Mouse (Mus musculus) kidney, embryonic 14.5 days (tissue): ENCODE results near the gene Tlcd2. TPM values are rescaled to one million over a fixed set of nuclear protein-coding genes. Genes with fewer than 3 reads are reported as not detected.

Experiments
- ATAC-seq: fragments of 200-750 bp; cut with Nextera tagmentation; 2 replicates; pipeline ENCODE4 v1.8.0; 2017; ENCODE audit warnings: moderate number of reproducible peaks, mild to moderate bottlenecking, moderate TSS enrichment, moderate library complexity; ENCODE audit not compliant: low FRiP score, low TSS enrichment
- H3K27ac ChIP-seq: fragments of 300-500 bp; sonication (generic); 2 replicates; pipeline ENCODE4 v1.5.1; 2014; ENCODE audit warnings: low read depth, mild to moderate bottlenecking, low read length, moderate library complexity, mixed read lengths
- H3K27me3 ChIP-seq: fragments of 300-500 bp; sonication (generic); 2 replicates; pipeline ENCODE4 v1.6.1; 2014; ENCODE audit warnings: mild to moderate bottlenecking, low read length; ENCODE audit not compliant: control insufficient read depth, insufficient read depth
- H3K36me3 ChIP-seq: fragments of 300-500 bp; sonication (generic); 2 replicates; pipeline ENCODE4 v1.6.1; 2014; ENCODE audit warnings: low read length, mixed read lengths; ENCODE audit not compliant: control insufficient read depth, insufficient read depth
- H3K4me1 ChIP-seq: fragments of 300-500 bp; sonication (generic); 2 replicates; pipeline ENCODE4 v1.6.1; 2014; ENCODE audit warnings: low read length, mixed read lengths; ENCODE audit not compliant: control insufficient read depth, insufficient read depth
- H3K4me2 ChIP-seq: fragments of 300-500 bp; sonication (generic); replicated peaks from 2 replicates; pipeline ENCODE4 v1.6.1; 2014; ENCODE audit warnings: low read depth, mild to moderate bottlenecking, low read length
- H3K4me3 ChIP-seq: fragments of 300-500 bp; sonication (generic); 2 replicates; pipeline ENCODE4 v1.5.1; 2014; ENCODE audit warnings: mild to moderate bottlenecking, low read length
- H3K9ac ChIP-seq: fragments of 300-500 bp; sonication (generic); 2 replicates; pipeline ENCODE4 v1.6.1; 2014; ENCODE audit warnings: low read depth, mild to moderate bottlenecking, low read length, moderate library complexity
- H3K9me3 ChIP-seq: fragments of 300-500 bp; sonication (generic); 2 replicates; pipeline ENCODE4 v1.6.1; 2016; ENCODE audit warnings: low read length; ENCODE audit not compliant: control insufficient read depth
- WGBS: fragments of 180-500 bp; shearing (Covaris S2); extraction: QIAGEN DNeasy Blood & Tissue Kit; methylation state at CpG from one replicate; pipeline ENCODE4 v1.1.7; 2014; 5-methylcytosine and 5-hydroxymethylcytosine counted together
- polyA plus RNA-seq: library from polyadenylated mRNA; unstranded; fragments of >200 nt; fragmentation: Nextera tagmentation; extraction: Ambion mirVana; gene quantifications from 2 replicates; pipeline ENCODE4 v1.2.1, GENCODE M21; 2014

The Tlcd2 gene
- polyA plus RNA-seq, 1 experiment from 2014 or later, result 20.7 TPM

- WGBS, result 83% methylated on average over 7 of the region's 7 CpGs
- no peak for ATAC-seq
Measured at GRCm38 (mm10) chr11:75441034-75441433, 20.5 kb upstream of the Tlcd2 start.

GRCm38 (mm10) chr11:75441601-75442000, 19.9 kb upstream of the Tlcd2 start:
- Histone ChIP-seq H3K9me3 (no peaks in the 10 kb centered on the region), H3K36me3 (peaks cover 6% of the 10 kb centered on the region; the same call in 1 of the 2 replicates), H3K27me3 (no peaks in the 10 kb centered on the region), H3K4me1 (no peaks in the 10 kb centered on the region), H3K27ac (no peak overlapping the region), H3K4me3 (no peak overlapping the region), H3K9ac (no peak overlapping the region), H3K4me2 (no peak overlapping the region)
- 91% methylated on average over 16 of the region's 16 CpGs for WGBS
- no peak for ATAC-seq

More at GRCm38 (mm10) chr11:75441034-75441433, 20.5 kb upstream of the Tlcd2 start:
- H3K4me3 ChIP-seq, result no peak overlapping the region
- H3K9ac ChIP-seq, result no peak overlapping the region
- no peaks in the 10 kb centered on the region for H3K4me1 ChIP-seq
- no peak overlapping the region for H3K27ac ChIP-seq
- H3K36me3 ChIP-seq, result peaks cover 3% of the 10 kb centered on the region; the same call in 1 of the 2 replicates
- H3K27me3 ChIP-seq, result no peaks in the 10 kb centered on the region
- no peak overlapping the region for H3K4me2 ChIP-seq
- no peaks in the 10 kb centered on the region for H3K9me3 ChIP-seq

- 32% methylated on average over 8 of the region's 8 CpGs for WGBS
- H3K4me3 ChIP-seq, result no peak overlapping the region
- no peak overlapping the region for H3K27ac ChIP-seq
- no peaks in the 10 kb centered on the region for H3K9me3 ChIP-seq
- no peak overlapping the region for H3K9ac ChIP-seq
- H3K4me2 ChIP-seq, result no peak overlapping the region
- H3K27me3 ChIP-seq, result no peaks in the 10 kb centered on the region
- peak; percentile 55; the same call in 1 of the 2 replicates for ATAC-seq
- no peaks in the 10 kb centered on the region for H3K4me1 ChIP-seq
- H3K36me3 ChIP-seq, result peaks cover 17% of the 10 kb centered on the region
Measured at GRCm38 (mm10) chr11:75443711-75444110, 17.8 kb upstream of the Tlcd2 start.

- Histone ChIP-seq H3K4me2 (no peak overlapping the region), H3K9me3 (no peaks in the 10 kb centered on the region), H3K9ac (no peak overlapping the region), H3K36me3 (peaks cover 26% of the 10 kb centered on the region), H3K27ac (no peak overlapping the region), H3K4me1 (0 out of 2 replicates have a peak, but pooled peaks cover 2% of the 10 kb centered on the region), H3K27me3 (no peaks in the 10 kb centered on the region), H3K4me3 (no peak overlapping the region)
- 87% methylated on average over 3 of the region's 3 CpGs for WGBS
- no peak for ATAC-seq
Measured at GRCm38 (mm10) chr11:75448575-75448974, 12.9 kb upstream of the Tlcd2 start.

GRCm38 (mm10) chr11:75449695-75450094, 11.8 kb upstream of the Tlcd2 start:
- Histone ChIP-seq H3K4me1 (peaks cover 9% of the 10 kb centered on the region; the same call in 1 of the 2 replicates), H3K27ac (no peak overlapping the region), H3K9me3 (no peaks in the 10 kb centered on the region), H3K9ac (no peak overlapping the region), H3K36me3 (peaks cover 26% of the 10 kb centered on the region), H3K4me3 (no peak overlapping the region), H3K4me2 (no peak overlapping the region), H3K27me3 (no peaks in the 10 kb centered on the region)
- ATAC-seq, result no peak
- WGBS, result 84% methylated on average over 7 of the region's 7 CpGs

- Histone ChIP-seq H3K36me3 (peaks cover 26% of the 10 kb centered on the region), H3K27ac (no peak overlapping the region), H3K4me3 (no peak overlapping the region), H3K4me2 (no peak overlapping the region), H3K9ac (no peak overlapping the region), H3K9me3 (no peaks in the 10 kb centered on the region), H3K4me1 (peaks cover 12% of the 10 kb centered on the region; the same call in 1 of the 2 replicates), H3K27me3 (no peaks in the 10 kb centered on the region)
- ATAC-seq, result no peak
- WGBS, result 88% methylated on average over 8 of the region's 8 CpGs
Measured at GRCm38 (mm10) chr11:75450304-75450908, 11.1 kb upstream of the Tlcd2 start.

GRCm38 (mm10) chr11:75450936-75451335, 10.6 kb upstream of the Tlcd2 start:
- WGBS, result 85% methylated on average over 15 of the region's 15 CpGs
- no peak overlapping the region for H3K4me2 ChIP-seq

GRCm38 (mm10) chr11:75452081-75452480, 9.4 kb upstream of the Tlcd2 start:
- Histone ChIP-seq H3K27me3 (no peaks in the 10 kb centered on the region), H3K4me3 (no peak overlapping the region), H3K9ac (no peak overlapping the region), H3K36me3 (peaks cover 20% of the 10 kb centered on the region; the same call in 1 of the 2 replicates), H3K27ac (no peak overlapping the region), H3K4me1 (peaks cover 12% of the 10 kb centered on the region; the same call in 1 of the 2 replicates), H3K4me2 (no peak overlapping the region), H3K9me3 (no peaks in the 10 kb centered on the region)
- WGBS, result 93% methylated on average over 8 of the region's 8 CpGs
- no peak for ATAC-seq

More at GRCm38 (mm10) chr11:75450936-75451335, 10.6 kb upstream of the Tlcd2 start:
- ATAC-seq, result no peak
- Histone ChIP-seq H3K27me3 (no peaks in the 10 kb centered on the region), H3K9me3 (no peaks in the 10 kb centered on the region), H3K4me1 (peaks cover 12% of the 10 kb centered on the region; the same call in 1 of the 2 replicates), H3K27ac (no peak overlapping the region), H3K9ac (peak overlapping the region; percentile 18; the same call in 1 of the 2 replicates), H3K4me3 (no peak overlapping the region), H3K36me3 (peaks cover 24% of the 10 kb centered on the region)

- Histone ChIP-seq H3K4me3 (no peak overlapping the region), H3K4me1 (peaks cover 12% of the 10 kb centered on the region; the same call in 1 of the 2 replicates), H3K27ac (no peak overlapping the region), H3K4me2 (no peak overlapping the region), H3K9ac (no peak overlapping the region), H3K9me3 (no peaks in the 10 kb centered on the region), H3K27me3 (no peaks in the 10 kb centered on the region), H3K36me3 (peaks cover 16% of the 10 kb centered on the region; the same call in 1 of the 2 replicates)
- WGBS, result 94% methylated on average over 31 of the region's 31 CpGs
- no peak for ATAC-seq
Measured at GRCm38 (mm10) chr11:75452812-75453557, 8.5 kb upstream of the Tlcd2 start.
